ENCODE assay signal across 17 mouse cellular contexts in the genomic region with DNA sequence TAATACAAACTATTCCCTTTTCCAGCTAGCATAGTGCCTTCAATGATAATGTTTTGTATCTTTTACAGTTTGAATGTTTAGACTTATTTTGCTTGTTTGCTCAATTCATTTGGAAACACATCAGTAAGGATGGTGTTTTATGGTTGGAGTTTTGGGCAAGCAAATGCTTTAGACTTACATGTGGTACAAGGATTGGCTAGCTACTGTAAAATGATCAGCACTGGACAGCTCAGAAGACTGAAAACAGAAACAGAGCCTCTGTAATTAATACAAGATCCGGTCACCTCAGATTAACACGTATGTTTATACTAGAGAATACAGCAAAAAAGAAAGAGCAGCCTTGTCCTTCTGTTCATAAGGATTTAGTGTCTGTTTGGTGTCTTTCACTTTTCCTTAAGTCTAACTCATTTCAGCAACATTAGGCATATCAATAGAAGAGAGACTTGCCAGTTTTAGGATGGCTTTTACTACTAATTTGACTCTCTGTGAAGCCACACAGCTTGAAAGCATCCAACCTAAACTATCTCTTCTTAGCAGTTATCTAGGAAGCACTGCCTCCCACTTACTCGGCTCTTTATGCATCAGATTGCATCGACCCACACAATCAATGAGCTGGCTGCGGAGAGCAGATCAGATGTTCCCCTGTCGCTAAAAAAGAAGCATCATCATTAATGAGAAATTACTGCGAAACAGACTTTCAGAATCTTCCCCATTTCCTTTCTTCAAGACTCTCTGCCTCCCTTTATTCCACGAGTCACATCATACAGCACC.
DNase-seq lines count a peak whose midpoint lies in the region.
"Had no signal": no experiment of that assay in that cellular context is flagged by ENCODE, and none has a peak within 500 bp of the region (broad histone marks: within the 10 kb centered on the region; RNA-seq: fewer than 3 reads in every experiment).

No protein-coding gene starts in this region.

- DNase-seq in layer of hippocampus, adult 18-20 months (ENCODE audit: low spot score in 2 of 2): peak; percentile 28 to 65
- DNase-seq in layer of hippocampus, postnatal 25 days (ENCODE audit: extremely low spot score in 1 of 2, low spot score in 1 of 2): no peak
- peak; percentile 8 to 13 for DNase-seq in right cerebral cortex, adult 2 months (ENCODE audit: low spot score in 2 of 2)
- no peak for DNase-seq in right cerebral cortex, postnatal 36 days (ENCODE audit: low spot score in 2 of 2)
- peak; percentile 8 for DNase-seq in layer of hippocampus, adult 9-10 months (ENCODE audit: low spot score)
- DNase-seq in heart, postnatal 10 days: no peak
- DNase-seq in urinary bladder, postnatal 10 days (ENCODE audit: low spot score): no peak
- DNase-seq: adrenal gland, postnatal 25 days; cerebellum, adult 11 months; cerebellum, adult 9-11 months; gastrocnemius, adult 2 months; heart, postnatal 4 days; kidney, adult 18-20 months; kidney, postnatal 10 days; lung, postnatal 4 days; right cerebral cortex, postnatal 14 days; thymus, postnatal 25 days had no signal

- intact Hi-C loops in heart, postnatal 10 days (cut with DNase I): no loop called here

Comparison
In these comparisons a context has a peak if more than half of its experiments do, and no peak if none do; other contexts are left out.
1. DNase-seq: peak in layer of hippocampus, adult 18-20 months (2 of 2), right cerebral cortex, adult 2 months (2 of 2) and layer of hippocampus, adult 9-10 months (single experiment); none in layer of hippocampus, postnatal 25 days (0 of 2), right cerebral cortex, postnatal 36 days (0 of 2), heart, postnatal 10 days (0 of 2) and urinary bladder, postnatal 10 days (single experiment).